Mouse (Mus musculus) neural tube, embryonic 15.5 days (tissue): ENCODE data around the gene Il5. TPM values are rescaled to one million over a fixed set of nuclear protein-coding genes. Genes with fewer than 3 reads are reported as not detected.

Experiments used
- ATAC-seq: fragments of 200-750 bp; cut with Nextera tagmentation; 2 replicates; pipeline ENCODE4 v1.8.0; 2017; ENCODE audit warnings: mild to moderate bottlenecking, moderate TSS enrichment, moderate library complexity; ENCODE audit not compliant: low FRiP score
- H3K27ac ChIP-seq: fragments of 300-500 bp; sonication (generic); replicated peaks from 2 replicates; pipeline ENCODE4 v1.5.1; 2015; ENCODE audit warnings: mild to moderate bottlenecking, inconsistent platforms
- H3K27me3 ChIP-seq: fragments of 300-500 bp; sonication (generic); replicated peaks from 2 replicates; pipeline ENCODE4 v1.6.1; 2015; ENCODE audit warnings: inconsistent platforms
- H3K36me3 ChIP-seq: fragments of 300-500 bp; sonication (generic); 2 replicates; pipeline ENCODE4 v1.6.1; 2015; ENCODE audit warnings: inconsistent platforms
- H3K4me1 ChIP-seq: fragments of 300-500 bp; sonication (generic); 2 replicates; pipeline ENCODE4 v1.6.1; 2015; ENCODE audit warnings: inconsistent platforms
- H3K4me2 ChIP-seq: fragments of 300-500 bp; sonication (generic); 2 replicates; pipeline ENCODE4 v1.6.1; 2015; ENCODE audit warnings: inconsistent platforms, mild to moderate bottlenecking, moderate library complexity
- H3K4me3 ChIP-seq: fragments of 300-500 bp; sonication (generic); replicated peaks from 2 replicates; pipeline ENCODE4 v1.5.1; 2015; ENCODE audit warnings: mild to moderate bottlenecking, inconsistent platforms
- H3K9ac ChIP-seq: fragments of 300-500 bp; sonication (generic); replicated peaks from 2 replicates; pipeline ENCODE4 v1.6.1; 2015; ENCODE audit warnings: mild to moderate bottlenecking, inconsistent platforms
- H3K9me3 ChIP-seq: fragments of 300-500 bp; sonication (generic); replicated peaks from 2 replicates; pipeline ENCODE4 v1.6.1; 2016; ENCODE audit warnings: inconsistent platforms
- WGBS: fragments of 180-500 bp; shearing (Covaris S2); methylation state at CpG from one replicate; pipeline ENCODE4 v1.1.7; 2015; ENCODE audit warnings: mixed read lengths; 5-methylcytosine and 5-hydroxymethylcytosine counted together
- polyA plus RNA-seq: library from polyadenylated mRNA; unstranded; fragments of >200 nt; fragmentation: Nextera tagmentation; extraction: Ambion mirVana; gene quantifications from 2 replicates; pipeline ENCODE4 v1.2.1, GENCODE M21; 2015

The Il5 gene
- polyA plus RNA-seq, 1 experiment from 2014 or later: not detected

GRCm38 (mm10) chr11:53762426-53762825 is 41.8 kb downstream of the Il5 start:
- Histone ChIP-seq H3K4me2 (peak overlapping the region; percentile 68), H3K9ac (no peak overlapping the region), H3K27ac (peak overlapping the region; percentile 58), H3K27me3 (peaks cover 42% of the 10 kb centered on the region), H3K9me3 (no peaks in the 10 kb centered on the region), H3K4me3 (peak overlapping the region; percentile 34; the same call in 1 of the 2 replicates), H3K36me3 (no peaks in the 10 kb centered on the region), H3K4me1 (peaks cover 36% of the 10 kb centered on the region)
- 71% methylated on average over 2 of the region's 2 CpGs for WGBS
- ATAC-seq: no peak

GRCm38 (mm10) chr11:53762827-53763495 is 42.4 kb downstream of the Il5 start:
- Histone ChIP-seq H3K4me2 (peak overlapping the region; percentile 68), H3K27me3 (peaks cover 42% of the 10 kb centered on the region), H3K36me3 (no peaks in the 10 kb centered on the region), H3K9me3 (no peaks in the 10 kb centered on the region), H3K4me1 (peaks cover 36% of the 10 kb centered on the region), H3K9ac (no peak overlapping the region), H3K27ac (peak overlapping the region; percentile 69), H3K4me3 (peak overlapping the region; percentile 34)
- peak; percentile 39; the same call in 1 of the 2 replicates for ATAC-seq
- 8% methylated on average over 23 of the region's 23 CpGs for WGBS

- peaks cover 46% of the 10 kb centered on the region for H3K27me3 ChIP-seq
- WGBS: 2% methylated on average over 33 of the region's 33 CpGs
- H3K9me3 ChIP-seq: no peaks in the 10 kb centered on the region
- peaks cover 36% of the 10 kb centered on the region for H3K4me1 ChIP-seq
- no peaks in the 10 kb centered on the region for H3K36me3 ChIP-seq
- H3K27ac ChIP-seq: peak overlapping the region; percentile 69
- H3K4me2 ChIP-seq: peak overlapping the region; percentile 68
- H3K9ac ChIP-seq: 0 out of 2 replicates have a peak overlapping the region, but pooled peaks have one; percentile 31
- peak overlapping the region; percentile 34 for H3K4me3 ChIP-seq
- ATAC-seq: peak; percentile 69
These were observed 43.0 kb downstream of the Il5 start for GRCm38 (mm10) chr11:53763496-53764140.

- peaks cover 39% of the 10 kb centered on the region for H3K4me1 ChIP-seq
- no peak overlapping the region; the same call in 1 of the 2 replicates for H3K4me2 ChIP-seq
- H3K27me3 ChIP-seq: peaks cover 49% of the 10 kb centered on the region
- H3K9ac ChIP-seq: no peak overlapping the region
- H3K27ac ChIP-seq: no peak overlapping the region
- WGBS: 52% methylated on average over 5 of the region's 5 CpGs
- no peak overlapping the region for H3K4me3 ChIP-seq
- H3K9me3 ChIP-seq: no peaks in the 10 kb centered on the region
- ATAC-seq: no peak
- no peaks in the 10 kb centered on the region for H3K36me3 ChIP-seq
These were observed 44.0 kb downstream of the Il5 start for GRCm38 (mm10) chr11:53764581-53764980.

GRCm38 (mm10) chr11:53768422-53769184 is 48.0 kb downstream of the Il5 start:
- no peak overlapping the region for H3K27ac ChIP-seq
- 79% methylated on average over 13 of the region's 13 CpGs for WGBS
- no peaks in the 10 kb centered on the region for H3K9me3 ChIP-seq
- ATAC-seq: no peak
- H3K36me3 ChIP-seq: no peaks in the 10 kb centered on the region
- H3K9ac ChIP-seq: no peak overlapping the region
- H3K4me3 ChIP-seq: no peak overlapping the region
- 0 out of 2 replicates have a peak overlapping the region, but pooled peaks have one; percentile 97 for H3K4me2 ChIP-seq
- peaks cover 20% of the 10 kb centered on the region for H3K4me1 ChIP-seq
- H3K27me3 ChIP-seq: peaks cover 22% of the 10 kb centered on the region

- H3K36me3 ChIP-seq: no peaks in the 10 kb centered on the region
- 0 out of 2 replicates have a peak overlapping the region, but pooled peaks have one; percentile 66 for H3K9ac ChIP-seq
- peaks cover 20% of the 10 kb centered on the region for H3K27me3 ChIP-seq
- 55% methylated on average over 12 of the region's 12 CpGs for WGBS
- H3K4me2 ChIP-seq: peak overlapping the region; percentile 97
- H3K27ac ChIP-seq: no peak overlapping the region
- no peak for ATAC-seq
- H3K9me3 ChIP-seq: no peaks in the 10 kb centered on the region
- peak overlapping the region; percentile 84 for H3K4me3 ChIP-seq
- H3K4me1 ChIP-seq: peaks cover 14% of the 10 kb centered on the region
These were observed 48.6 kb downstream of the Il5 start for GRCm38 (mm10) chr11:53769185-53769576.

- peak; percentile 92 for ATAC-seq
- WGBS: 1% methylated on average over 39 of the region's 40 CpGs
These were observed 49.1 kb downstream of the Il5 start, which contains the start of gene Irf1 for GRCm38 (mm10) chr11:53769760-53770124. Irf1 (plus strand) TSS chr11:53770014.

GRCm38 (mm10) chr11:53770125-53770791 is 49.7 kb downstream of the Il5 start:
- ATAC-seq: peak; percentile 80
- Histone ChIP-seq H3K4me1 (peaks cover 12% of the 10 kb centered on the region; the same call in 1 of the 2 replicates), H3K36me3 (no peaks in the 10 kb centered on the region), H3K4me2 (peak overlapping the region; percentile 97), H3K27me3 (peaks cover 20% of the 10 kb centered on the region; the same call in 1 of the 2 replicates), H3K9me3 (no peaks in the 10 kb centered on the region), H3K9ac (peak overlapping the region; percentile 66), H3K27ac (peak overlapping the region; percentile 52), H3K4me3 (peak overlapping the region; percentile 84)
- 1% methylated on average over 75 of the region's 75 CpGs for WGBS

More at GRCm38 (mm10) chr11:53769760-53770124, 49.1 kb downstream of the Il5 start, which contains the start of gene Irf1:
- Histone ChIP-seq H3K36me3 (no peaks in the 10 kb centered on the region), H3K4me1 (peaks cover 12% of the 10 kb centered on the region; the same call in 1 of the 2 replicates), H3K9ac (peak within 1 kb of the TSS; percentile 66), H3K4me3 (peak within 1 kb of the TSS; percentile 84), H3K27me3 (peaks cover 20% of the 10 kb centered on the region), H3K27ac (peak within 1 kb of the TSS; percentile 52), H3K4me2 (peak within 1 kb of the TSS; percentile 97), H3K9me3 (no peaks in the 10 kb centered on the region)

GRCm38 (mm10) chr11:53771001-53771744 is 50.6 kb downstream of the Il5 start:
- no peaks in the 10 kb centered on the region for H3K9me3 ChIP-seq

GRCm38 (mm10) chr11:53772536-53772935 is 51.9 kb downstream of the Il5 start:
- H3K27ac ChIP-seq: no peak overlapping the region
- H3K4me2 ChIP-seq: no peak overlapping the region
- H3K9ac ChIP-seq: no peak overlapping the region
- ATAC-seq: no peak
- peaks cover 20% of the 10 kb centered on the region; the same call in 1 of the 2 replicates for H3K27me3 ChIP-seq
- no peak overlapping the region for H3K4me3 ChIP-seq
- 77% methylated on average over 9 of the region's 9 CpGs for WGBS
- no peaks in the 10 kb centered on the region for H3K36me3 ChIP-seq
- H3K9me3 ChIP-seq: no peaks in the 10 kb centered on the region
- peaks cover 12% of the 10 kb centered on the region; the same call in 1 of the 2 replicates for H3K4me1 ChIP-seq

More at GRCm38 (mm10) chr11:53771001-53771744, 50.6 kb downstream of the Il5 start:
- H3K27me3 ChIP-seq: peaks cover 20% of the 10 kb centered on the region; the same call in 1 of the 2 replicates
- WGBS: 81% methylated on average over 11 of the region's 11 CpGs
- peak overlapping the region; percentile 97 for H3K4me2 ChIP-seq
- ATAC-seq: no peak
- H3K4me1 ChIP-seq: peaks cover 12% of the 10 kb centered on the region; the same call in 1 of the 2 replicates
- H3K9ac ChIP-seq: no peak overlapping the region
- peak overlapping the region; percentile 84; the same call in 1 of the 2 replicates for H3K4me3 ChIP-seq
- no peak overlapping the region for H3K27ac ChIP-seq
- no peaks in the 10 kb centered on the region for H3K36me3 ChIP-seq
